Mouse (Mus musculus): ENCODE measurements around the gene Kat14. TPM values are rescaled to one million over a fixed set of nuclear protein-coding genes. Genes with fewer than 3 reads are reported as not detected.

Gene Kat14
- polyA plus RNA-seq, 1 experiment: 23.6 TPM

GRCm38 (mm10) chr2:144381293-144381692, 12.5 kb downstream of the Kat14 start:
- TF ChIP-seq CTCF (IDR thresholded peaks at IDR 0.05; ENCODE audit: borderline replicate concordance, insufficient read depth, low read length): no peak
- TF ChIP-seq POLR2A (IDR thresholded peaks at IDR 0.05; ENCODE audit: low read depth, low read length): no peak
- H3K4me1 ChIP-seq (ENCODE audit: control insufficient read depth, insufficient read depth, low read length): no peaks in the 10 kb centered on the region
- H3K27ac ChIP-seq (ENCODE audit: insufficient read depth, low read length): no peak overlapping the region
- H3K4me3 ChIP-seq (ENCODE audit: insufficient read depth, low read length): no peak overlapping the region

GRCm38 (mm10) chr2:144381741-144382140, 13.0 kb downstream of the Kat14 start:
- no peaks in the 10 kb centered on the region for H3K4me1 ChIP-seq (ENCODE audit: control insufficient read depth, insufficient read depth, low read length)
- no peak overlapping the region for H3K4me3 ChIP-seq (ENCODE audit: insufficient read depth, low read length)
- TF ChIP-seq POLR2A (IDR thresholded peaks at IDR 0.05; ENCODE audit: low read depth, low read length) (no peak), CTCF (IDR thresholded peaks at IDR 0.05; ENCODE audit: borderline replicate concordance, insufficient read depth, low read length) (no peak)
- no peak overlapping the region for H3K27ac ChIP-seq (ENCODE audit: insufficient read depth, low read length)

- no peak overlapping the region for H3K27ac ChIP-seq (ENCODE audit: insufficient read depth, low read length)
- H3K4me1 ChIP-seq (ENCODE audit: control insufficient read depth, insufficient read depth, low read length): no peaks in the 10 kb centered on the region
- no peak for TF ChIP-seq POLR2A (IDR thresholded peaks at IDR 0.05; ENCODE audit: low read depth, low read length)
- no peak for TF ChIP-seq CTCF (IDR thresholded peaks at IDR 0.05; ENCODE audit: borderline replicate concordance, insufficient read depth, low read length)
- H3K4me3 ChIP-seq (ENCODE audit: insufficient read depth, low read length): no peak overlapping the region
Measured at GRCm38 (mm10) chr2:144382624-144383138, 13.9 kb downstream of the Kat14 start.

- H3K27ac ChIP-seq (ENCODE audit: insufficient read depth, low read length): no peak overlapping the region
- TF ChIP-seq CTCF (IDR thresholded peaks at IDR 0.05; ENCODE audit: borderline replicate concordance, insufficient read depth, low read length) (no peak), POLR2A (IDR thresholded peaks at IDR 0.05; ENCODE audit: low read depth, low read length) (no peak)
- no peak overlapping the region for H3K4me3 ChIP-seq (ENCODE audit: insufficient read depth, low read length)
- H3K4me1 ChIP-seq (ENCODE audit: control insufficient read depth, insufficient read depth, low read length): no peaks in the 10 kb centered on the region
Measured at GRCm38 (mm10) chr2:144386296-144386695, 17.5 kb downstream of the Kat14 start.

GRCm38 (mm10) chr2:144388416-144388815, 19.6 kb downstream of the Kat14 start:
- H3K4me1 ChIP-seq (ENCODE audit: control insufficient read depth, insufficient read depth, low read length): no peaks in the 10 kb centered on the region
- TF ChIP-seq POLR2A (IDR thresholded peaks at IDR 0.05; ENCODE audit: low read depth, low read length) (no peak), CTCF (IDR thresholded peaks at IDR 0.05; ENCODE audit: borderline replicate concordance, insufficient read depth, low read length) (no peak)
- H3K27ac ChIP-seq (ENCODE audit: insufficient read depth, low read length): no peak overlapping the region
- no peak overlapping the region for H3K4me3 ChIP-seq (ENCODE audit: insufficient read depth, low read length)

GRCm38 (mm10) chr2:144399531-144399930, 30.7 kb downstream of the Kat14 start:
- TF ChIP-seq POLR2A (IDR thresholded peaks at IDR 0.05; ENCODE audit: low read depth, low read length) (no peak), CTCF (IDR thresholded peaks at IDR 0.05; ENCODE audit: borderline replicate concordance, insufficient read depth, low read length) (no peak)
- H3K4me1 ChIP-seq (ENCODE audit: control insufficient read depth, insufficient read depth, low read length): no peaks in the 10 kb centered on the region

GRCm38 (mm10) chr2:144400659-144401058, 31.9 kb downstream of the Kat14 start:
- Histone ChIP-seq H3K4me3 (ENCODE audit: insufficient read depth, low read length) (no peak overlapping the region), H3K4me1 (ENCODE audit: control insufficient read depth, insufficient read depth, low read length) (no peaks in the 10 kb centered on the region), H3K27ac (ENCODE audit: insufficient read depth, low read length) (no peak overlapping the region)
- TF ChIP-seq CTCF (IDR thresholded peaks at IDR 0.05; ENCODE audit: borderline replicate concordance, insufficient read depth, low read length): no peak
- TF ChIP-seq POLR2A (IDR thresholded peaks at IDR 0.05; ENCODE audit: low read depth, low read length): no peak

More at GRCm38 (mm10) chr2:144399531-144399930, 30.7 kb downstream of the Kat14 start:
- Histone ChIP-seq H3K27ac (ENCODE audit: insufficient read depth, low read length) (no peak overlapping the region), H3K4me3 (ENCODE audit: insufficient read depth, low read length) (no peak overlapping the region)

GRCm38 (mm10) chr2:144409037-144409436, 40.3 kb downstream of the Kat14 start:
- Histone ChIP-seq H3K4me1 (ENCODE audit: control insufficient read depth, insufficient read depth, low read length) (no peaks in the 10 kb centered on the region), H3K4me3 (ENCODE audit: insufficient read depth, low read length) (no peak overlapping the region), H3K27ac (ENCODE audit: insufficient read depth, low read length) (no peak overlapping the region)
- TF ChIP-seq POLR2A (IDR thresholded peaks at IDR 0.05; ENCODE audit: low read depth, low read length): no peak
- TF ChIP-seq CTCF (IDR thresholded peaks at IDR 0.05; ENCODE audit: borderline replicate concordance, insufficient read depth, low read length): no peak

GRCm38 (mm10) chr2:144410603-144411002, 41.8 kb downstream of the Kat14 start:
- no peak overlapping the region for H3K4me3 ChIP-seq (ENCODE audit: insufficient read depth, low read length)
- H3K27ac ChIP-seq (ENCODE audit: insufficient read depth, low read length): no peak overlapping the region
- no peak for TF ChIP-seq POLR2A (IDR thresholded peaks at IDR 0.05; ENCODE audit: low read depth, low read length)
- TF ChIP-seq CTCF (IDR thresholded peaks at IDR 0.05; ENCODE audit: borderline replicate concordance, insufficient read depth, low read length): no peak
- H3K4me1 ChIP-seq (ENCODE audit: control insufficient read depth, insufficient read depth, low read length): no peaks in the 10 kb centered on the region

- H3K27ac ChIP-seq (ENCODE audit: insufficient read depth, low read length): no peak overlapping the region
- H3K4me1 ChIP-seq (ENCODE audit: control insufficient read depth, insufficient read depth, low read length): no peaks in the 10 kb centered on the region
- no peak overlapping the region for H3K4me3 ChIP-seq (ENCODE audit: insufficient read depth, low read length)
- TF ChIP-seq POLR2A (IDR thresholded peaks at IDR 0.05; ENCODE audit: low read depth, low read length): no peak
- no peak for TF ChIP-seq CTCF (IDR thresholded peaks at IDR 0.05; ENCODE audit: borderline replicate concordance, insufficient read depth, low read length)
Measured at GRCm38 (mm10) chr2:144414646-144415045, 45.9 kb downstream of the Kat14 start.
